Mouse (Mus musculus) heart, postnatal 36 days (tissue): Measurements from ENCODE around the gene Phactr4. TPM values are rescaled to one million over a fixed set of nuclear protein-coding genes. Genes with fewer than 3 reads are reported as not detected.

Experiments
- DNase-seq, 2 experiments: peaks; one replicate each; pipeline ENCODE4 v3.0.0; 2021 to 2022
- intact Hi-C: fragments of 180-260 bp; cut with DNase I; formaldehyde crosslinking; loops from one replicate; pipeline ENCODE4 v1.15.1; 2025
- total RNA-seq, 2 experiments: library from RNA; stranded (reverse); gene quantifications; 2 replicates each; pipeline ENCODE4 v1.2.3; 2021

Gene Phactr4
- total RNA-seq, 2 experiments from 2014 or later = 23.4 to 27.1 TPM

DNA sequence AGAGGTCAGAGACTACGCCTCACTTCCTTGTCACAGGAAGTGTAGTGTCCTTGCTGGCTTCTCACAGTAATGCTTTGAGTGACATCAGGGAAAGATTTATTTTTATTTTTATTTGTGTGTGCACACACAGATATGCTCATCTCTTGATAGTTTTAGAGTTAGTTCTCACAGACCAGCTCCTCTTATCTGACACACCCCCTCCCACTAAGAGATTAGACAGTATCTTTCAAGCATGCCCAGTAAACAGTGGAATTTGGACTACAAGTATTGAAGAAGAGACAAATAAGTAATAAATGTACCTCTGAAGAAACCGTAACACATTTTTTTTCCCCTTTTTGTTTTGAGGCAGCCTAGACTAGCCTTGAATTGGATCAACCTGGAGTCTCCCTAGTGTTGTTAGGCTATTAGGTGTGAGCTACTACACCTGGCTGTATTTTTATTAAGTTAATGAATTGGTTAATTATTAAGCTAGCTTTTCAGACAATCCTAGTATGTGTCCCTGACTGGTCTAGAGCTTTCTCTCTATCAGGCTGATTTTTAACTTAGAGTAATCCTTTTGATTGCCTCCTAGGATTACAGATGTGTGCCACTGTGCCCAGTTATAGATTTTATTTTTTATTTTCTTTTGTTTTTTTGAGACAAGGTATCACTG is 41.2 kb downstream of the Phactr4 start:
- DNase-seq = no peak
- intact Hi-C loops = no loop called here

GRCm38 (mm10) chr4:132373820-132374219 is 48.5 kb downstream of the Phactr4 start:
- intact Hi-C loops = no loop called here
- DNase-seq = no peak

DNA sequence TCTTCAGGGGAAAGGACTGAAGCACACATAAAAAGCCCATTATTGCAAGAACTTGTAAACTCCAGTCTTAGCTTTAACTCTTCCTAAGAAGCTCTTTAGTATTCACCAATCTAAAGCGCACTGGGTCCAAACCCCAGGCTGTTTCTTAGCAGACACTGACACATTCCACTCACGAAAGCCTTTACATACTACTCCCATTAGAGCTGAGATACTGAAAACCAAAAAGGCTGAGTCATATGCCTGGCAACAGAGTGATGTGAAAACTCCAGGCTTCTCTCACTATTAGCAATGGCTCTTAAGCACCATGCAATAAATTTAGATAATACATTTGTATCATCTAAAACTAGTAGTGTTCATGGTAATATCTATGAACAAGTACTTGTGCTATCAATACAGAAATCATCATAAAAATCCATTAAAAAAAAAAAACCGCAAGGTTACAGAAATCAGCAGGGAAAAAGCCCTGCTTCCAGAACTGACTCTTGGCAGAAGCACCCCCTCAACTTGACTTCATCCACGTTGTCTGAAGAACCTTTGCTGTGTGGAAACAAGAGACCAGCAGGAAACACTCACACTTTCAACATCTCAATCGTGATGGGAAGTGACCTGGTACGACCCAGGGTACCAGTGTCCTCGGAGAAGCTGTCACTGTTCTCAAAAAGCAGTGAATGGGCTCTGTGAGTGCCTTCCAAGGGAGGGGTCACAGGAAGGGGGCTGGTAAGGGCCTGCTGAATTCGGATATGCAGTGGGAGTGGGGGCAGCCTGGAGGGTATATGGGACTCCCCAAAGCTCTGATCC is 52.1 kb downstream of the Phactr4 start:
- intact Hi-C loops = no loop called here
- DNase-seq = no peak

- intact Hi-C loops = no loop called here
- DNase-seq = no peak
Observed at GRCm38 (mm10) chr4:132367480-132368201, 54.6 kb downstream of the Phactr4 start.

DNA sequence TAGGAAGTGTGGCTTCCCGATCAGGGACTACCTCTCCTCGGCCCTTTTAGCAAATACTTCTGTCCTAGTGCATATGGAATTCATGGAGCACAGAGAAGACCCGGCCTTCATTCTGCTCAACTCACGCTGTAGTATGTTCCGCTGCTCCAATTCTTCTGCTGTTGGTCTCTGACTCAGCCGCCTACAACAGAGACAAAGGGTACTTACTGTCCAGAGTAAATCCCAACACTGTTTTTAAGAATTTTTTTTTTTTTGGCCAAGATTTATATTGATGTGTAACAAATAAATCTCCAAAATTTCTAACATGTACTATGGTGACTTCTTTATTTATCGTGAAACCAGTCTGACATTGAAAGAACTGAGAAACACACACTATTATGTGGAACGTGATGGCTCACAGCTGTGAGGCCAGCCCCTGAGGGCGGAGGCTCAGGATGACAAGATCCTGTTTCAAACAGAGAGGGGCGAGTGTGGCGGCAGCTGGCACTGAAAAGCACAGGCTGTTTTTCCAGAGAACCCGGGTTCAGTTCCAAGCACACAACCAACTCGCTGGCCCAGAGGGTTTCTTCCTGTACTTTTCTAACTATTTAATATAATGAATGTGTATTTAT is 56.7 kb downstream of the Phactr4 start:
- intact Hi-C loops = no loop called here
- no peak for DNase-seq

DNA sequence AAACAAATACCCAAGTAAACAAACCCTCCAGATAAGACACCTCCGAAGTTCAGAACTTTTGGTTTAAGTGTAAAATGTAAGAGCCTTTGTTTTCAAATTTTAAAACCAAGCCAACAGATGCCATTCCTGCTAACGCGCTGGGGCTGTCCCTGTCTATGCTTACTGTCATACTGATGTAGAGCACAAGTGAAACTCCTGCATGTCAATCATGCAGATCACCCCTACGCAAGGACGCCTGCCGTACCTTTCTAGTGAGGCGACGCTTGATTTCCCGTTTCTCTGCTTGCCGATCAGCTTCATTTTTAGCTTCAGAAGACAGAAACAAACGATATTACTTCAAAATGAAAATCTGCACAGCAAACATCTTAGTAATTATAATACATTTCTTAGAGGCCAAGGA is 58.8 kb downstream of the Phactr4 start:
- no peak for DNase-seq
- intact Hi-C loops = no loop called here

GRCm38 (mm10) chr4:132359510-132359909 is 62.8 kb downstream of the Phactr4 start:
- intact Hi-C loops = loop anchor here (2.0 kb wide), 1 partner anchor 17 kb away; no protein-coding TSS in a partner anchor

DNA sequence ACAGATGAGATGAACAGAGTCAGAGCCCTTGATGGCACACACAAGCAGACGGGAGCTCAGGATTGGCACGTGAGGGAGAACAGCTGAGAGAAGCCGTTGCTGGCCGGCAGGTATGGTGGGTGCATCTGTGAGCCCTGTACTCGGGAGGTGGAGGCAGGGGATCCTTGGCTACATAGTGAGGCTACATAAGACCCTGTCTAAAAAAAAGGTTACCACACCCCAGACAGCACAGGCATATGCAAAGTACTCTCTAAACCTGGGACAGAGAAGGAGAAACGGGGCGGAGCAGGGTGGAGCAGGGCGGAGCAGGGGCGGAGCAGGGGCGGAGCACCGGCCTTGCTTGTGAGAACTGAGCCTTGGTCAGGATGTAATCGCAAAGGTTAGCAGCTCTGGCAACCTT is 66.1 kb downstream of the Phactr4 start:
- peak; percentile 33 to 40 for DNase-seq
- intact Hi-C loops = no loop called here

More at GRCm38 (mm10) chr4:132359510-132359909, 62.8 kb downstream of the Phactr4 start:
- DNase-seq = no peak

DNA sequence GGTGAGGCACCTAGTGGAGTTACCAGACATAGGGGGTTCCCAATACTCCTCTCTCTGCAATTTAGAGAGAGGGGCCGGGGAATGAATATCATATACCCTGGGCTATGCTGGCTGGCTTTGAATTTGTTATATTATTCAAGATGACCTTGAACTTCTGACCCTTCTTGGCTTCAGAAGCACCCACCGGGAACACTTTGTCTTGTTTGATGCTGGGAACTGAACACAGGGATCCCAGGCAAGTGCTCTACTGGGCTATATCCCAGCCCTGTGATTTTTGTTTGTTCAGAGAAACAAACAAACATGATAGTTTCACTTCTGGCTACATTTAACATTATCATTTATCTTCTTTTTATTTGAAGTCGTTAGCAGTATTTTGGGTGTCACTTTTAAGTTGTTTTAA is 66.9 kb downstream of the Phactr4 start:
- intact Hi-C loops = no loop called here
- no peak for DNase-seq

GRCm38 (mm10) chr4:132354571-132354970 is 67.7 kb downstream of the Phactr4 start:
- DNase-seq = peak; percentile 30 to 34
- intact Hi-C loops = loop anchor here (5.0 kb wide), 2 partner anchors 108 to 142 kb away; partner anchors contain the start of genes Med18 and Ythdf2

DNA sequence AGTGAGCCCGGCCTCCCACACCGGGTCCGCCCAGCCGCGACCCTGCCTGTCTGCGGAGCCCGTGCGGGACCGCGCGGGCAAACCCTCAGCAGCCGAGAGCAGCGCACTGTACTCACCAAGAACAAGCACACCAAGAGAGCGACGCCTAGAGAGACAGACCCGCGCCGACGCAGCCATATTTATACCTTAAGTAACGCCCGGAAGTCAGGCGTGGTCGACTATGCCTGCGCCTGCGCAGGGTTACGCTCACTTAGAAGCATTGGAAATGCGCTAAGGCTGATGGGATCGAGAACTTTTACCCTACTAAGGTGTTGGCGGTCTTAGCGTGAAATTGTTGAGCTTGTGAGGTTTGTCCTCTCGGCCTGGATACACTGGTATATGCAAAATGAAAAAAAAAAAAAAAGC is 68.8 kb downstream of the Phactr4 start, which contains the start of gene Rcc1:
Gene Rcc1 (minus strand): TSS at position 125 of the 405 bp plus-strand sequence.
- DNase-seq = peak; percentile 90 to 95
- intact Hi-C loops = loop anchor here (2.0 to 5.0 kb wide), 4 partner anchors 57 to 157 kb away; partner anchors contain the start of genes Med18, Sesn2 and Ythdf2

DNA sequence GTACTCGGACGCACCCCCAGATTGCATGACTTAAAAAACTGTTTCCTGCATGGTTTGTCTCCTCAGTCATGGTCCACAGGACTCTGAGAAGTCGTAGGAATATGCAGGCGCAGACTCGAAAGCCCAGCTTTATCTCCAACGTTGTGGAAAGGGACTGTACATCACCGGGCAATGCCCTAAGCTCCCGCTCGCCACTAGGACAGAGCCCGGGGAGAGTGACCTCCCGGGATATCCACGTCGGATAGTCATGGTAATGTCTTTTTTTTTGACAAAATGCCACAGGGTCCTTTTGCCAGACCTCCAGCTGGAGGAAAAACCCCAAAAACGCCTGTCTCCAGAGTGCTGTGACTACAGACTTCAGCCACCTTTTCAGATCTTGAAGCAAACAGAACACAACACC is 69.5 kb downstream of the Phactr4 start:
- intact Hi-C loops = loop anchor here (2.0 to 5.0 kb wide), 4 partner anchors 58 to 158 kb away; partner anchors contain the start of genes Med18, Sesn2 and Ythdf2
- DNase-seq = peak; percentile 40 to 52

- intact Hi-C loops = loop anchor here (5.0 kb wide), 2 partner anchors 111 to 139 kb away; partner anchors contain the start of genes Med18 and Ythdf2
- DNase-seq = no peak
Observed at GRCm38 (mm10) chr4:132351401-132351800, 70.9 kb downstream of the Phactr4 start.

GRCm38 (mm10) chr4:132350854-132351253 is 71.4 kb downstream of the Phactr4 start:
- no peak for DNase-seq

GRCm38 (mm10) chr4:132350123-132350740 is 72.1 kb downstream of the Phactr4 start:
- intact Hi-C loops = loop anchor here (5.0 kb wide), 2 partner anchors 112 to 138 kb away; partner anchors contain the start of genes Med18 and Ythdf2
- no peak for DNase-seq

More at GRCm38 (mm10) chr4:132350854-132351253, 71.4 kb downstream of the Phactr4 start:
- intact Hi-C loops = loop anchor here (5.0 kb wide), 2 partner anchors 111 to 139 kb away; partner anchors contain the start of genes Med18 and Ythdf2

DNA sequence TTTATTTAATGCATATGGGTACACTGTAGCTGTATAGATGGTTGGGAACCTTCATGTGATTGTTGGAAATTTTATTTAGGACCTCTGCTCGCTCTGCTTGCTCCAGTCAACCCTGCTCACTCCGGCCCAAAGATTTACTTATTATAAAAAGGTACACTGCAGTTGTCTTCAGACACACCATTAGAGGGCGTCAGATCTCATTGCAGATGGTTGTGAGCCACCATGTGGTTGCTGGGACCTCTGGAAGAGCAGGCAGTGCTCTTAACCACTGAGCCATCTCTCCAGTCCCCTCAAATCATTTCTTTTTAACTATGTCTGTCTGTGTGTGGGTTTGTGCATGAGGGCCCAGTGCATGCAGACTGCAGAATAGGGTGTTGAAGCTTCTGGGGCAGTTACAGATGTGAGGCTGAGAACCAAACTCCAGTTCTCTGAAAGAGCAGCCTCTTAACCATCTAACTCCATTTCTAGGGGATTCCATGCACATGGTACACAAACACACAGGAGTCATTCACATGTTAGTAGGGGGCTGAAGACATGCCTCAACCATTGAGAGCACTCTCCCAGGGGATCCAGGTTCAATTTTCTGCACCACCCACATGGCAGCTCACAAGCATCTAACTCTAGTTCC is 72.7 kb downstream of the Phactr4 start:
- no peak for DNase-seq
- intact Hi-C loops = loop anchor here (5.0 kb wide), 3 partner anchors 113 to 257 kb away; partner anchors contain the start of genes Med18 and Ythdf2

- intact Hi-C loops = loop anchor here (5.0 kb wide), 1 partner anchor 254 kb away; no protein-coding TSS in a partner anchor
- DNase-seq = no peak
Observed at GRCm38 (mm10) chr4:132346661-132347060, 75.6 kb downstream of the Phactr4 start.

GRCm38 (mm10) chr4:132346261-132346660 is 76.0 kb downstream of the Phactr4 start:
- DNase-seq = no peak
- intact Hi-C loops = loop anchor here (5.0 kb wide), 1 partner anchor 254 kb away; no protein-coding TSS in a partner anchor

DNA sequence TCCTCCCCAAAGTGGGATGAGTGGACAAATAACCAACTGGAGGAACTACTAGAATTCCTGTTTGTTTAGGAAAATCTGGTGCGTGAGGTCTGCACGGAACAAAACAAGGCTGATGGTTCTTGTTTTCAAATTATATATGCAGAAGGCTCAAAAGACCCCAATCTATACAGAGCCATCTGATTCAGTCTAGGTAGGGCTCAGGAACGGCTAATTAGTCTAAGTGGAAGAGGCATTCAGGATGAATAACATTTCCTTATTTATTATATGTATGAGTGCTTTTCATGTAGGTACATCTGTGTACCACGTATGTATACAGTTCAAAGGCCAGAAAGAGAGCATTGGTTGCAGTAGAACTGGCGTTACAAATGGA is 76.5 kb downstream of the Phactr4 start:
- DNase-seq = no peak

More for the DNA sequence above, 76.5 kb downstream of the Phactr4 start:
- intact Hi-C loops = loop anchor here (1.0 to 5.0 kb wide), 3 partner anchors 53 to 254 kb away; no protein-coding TSS in a partner anchor
